Mouse (Mus musculus) cerebellum, postnatal 10 days (tissue): ENCODE measurements around the gene Clpx.
A peak's percentile ranks its signal among the peaks of the same experiment; 100 is the strongest.

Source experiments
- DNase-seq, 2 experiments: peaks; one replicate each; pipeline ENCODE4 v3.0.0; 2021; ENCODE audit warnings: mixed read lengths in 2 of 2

Clpx gene

GRCm38 (mm10) chr9:65292421-65292820 lies 1.6 kb upstream of the Clpx start:
- no peak for DNase-seq

- no peak for DNase-seq
Observed at GRCm38 (mm10) chr9:65293119-65293518, 941 bp upstream of the Clpx start.

- DNase-seq = peak in 1 of 2 experiments; percentile 29
Observed at GRCm38 (mm10) chr9:65293580-65293972, 484 bp upstream of the Clpx start.

- DNase-seq = no peak
Observed at GRCm38 (mm10) chr9:65294716-65295378, 787 bp downstream of the Clpx start.

GRCm38 (mm10) chr9:65297056-65297455 lies 3.0 kb downstream of the Clpx start:
- DNase-seq = no peak

- no peak for DNase-seq
Observed at GRCm38 (mm10) chr9:65298761-65299160, 4.7 kb downstream of the Clpx start.

- no peak for DNase-seq
Observed at GRCm38 (mm10) chr9:65299650-65300049, 5.6 kb downstream of the Clpx start.

- DNase-seq = no peak
Observed at GRCm38 (mm10) chr9:65302327-65302983, 8.4 kb downstream of the Clpx start.

- DNase-seq = no peak
Observed at GRCm38 (mm10) chr9:65303586-65303985, 9.5 kb downstream of the Clpx start.

GRCm38 (mm10) chr9:65304300-65304699 lies 10.2 kb downstream of the Clpx start:
- DNase-seq = no peak

GRCm38 (mm10) chr9:65306672-65307071 lies 12.6 kb downstream of the Clpx start:
- no peak for DNase-seq

GRCm38 (mm10) chr9:65308011-65308410 lies 14.0 kb downstream of the Clpx start:
- DNase-seq = no peak

GRCm38 (mm10) chr9:65312669-65313357 lies 18.8 kb downstream of the Clpx start:
- no peak for DNase-seq

GRCm38 (mm10) chr9:65313846-65314245 lies 19.8 kb downstream of the Clpx start:
- no peak for DNase-seq

- DNase-seq = no peak
Observed at GRCm38 (mm10) chr9:65322255-65322900, 28.3 kb downstream of the Clpx start.

- no peak for DNase-seq
Observed at GRCm38 (mm10) chr9:65325971-65326370, 31.9 kb downstream of the Clpx start.

- DNase-seq = no peak
Observed at GRCm38 (mm10) chr9:65327371-65327770, 33.3 kb downstream of the Clpx start.

GRCm38 (mm10) chr9:65333958-65334357 lies 39.9 kb downstream of the Clpx start:
- no peak for DNase-seq

GRCm38 (mm10) chr9:65339146-65339545 lies 45.1 kb downstream of the Clpx start:
- DNase-seq = no peak

GRCm38 (mm10) chr9:65340414-65340813 lies 46.4 kb downstream of the Clpx start:
- no peak for DNase-seq

GRCm38 (mm10) chr9:65345439-65345838 lies 51.4 kb downstream of the Clpx start:
- DNase-seq = peak in 1 of 2 experiments; percentile 16

GRCm38 (mm10) chr9:65345854-65346475 lies 51.9 kb downstream of the Clpx start, which contains the start of gene Pdcd7:
Gene Pdcd7 (plus strand): TSS chr9:65346104.
- DNase-seq = peak; percentile 98
